Mouse (Mus musculus): ENCODE measurements around the gene Rnf145. TPM values are rescaled to one million over a fixed set of nuclear protein-coding genes. Genes with fewer than 3 reads are reported as not detected.

Gene Rnf145
- polyA plus RNA-seq, 1 experiment from 2014 or later: 127 TPM

DNA sequence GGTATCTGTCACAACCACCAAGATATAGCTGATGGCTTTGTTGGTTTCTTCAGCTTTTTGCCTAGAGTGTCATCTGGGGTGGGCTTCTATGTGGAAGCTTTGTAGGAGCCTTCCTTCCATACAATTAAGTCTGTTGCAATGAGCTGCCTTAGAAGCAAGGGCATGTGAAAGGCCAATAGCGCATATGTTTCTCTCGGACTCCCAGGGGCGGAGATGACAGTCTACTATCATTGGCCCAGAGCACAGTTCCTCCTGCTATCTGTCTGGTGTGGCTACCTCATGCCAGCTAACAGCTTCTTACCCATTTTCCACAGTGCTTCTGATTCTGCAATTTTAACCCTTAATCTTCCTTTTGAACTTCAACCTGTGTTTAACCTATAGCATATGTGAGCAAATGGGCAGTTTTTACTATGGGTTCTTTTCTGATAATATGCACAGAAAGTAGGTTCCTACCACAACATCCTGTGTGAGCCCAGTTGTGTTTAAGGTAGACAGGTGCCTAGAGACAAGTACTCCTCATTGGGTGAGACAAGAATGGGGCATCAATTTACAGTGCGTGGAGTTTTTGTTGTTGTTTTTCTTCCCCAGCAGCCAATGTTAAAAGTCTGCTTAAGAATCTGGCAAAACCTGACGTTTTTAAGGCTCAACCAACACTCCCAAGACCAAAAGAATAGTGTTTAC lies 24.0 kb upstream of the Rnf145 start:
- Histone ChIP-seq H3K27ac (no peak overlapping the region), H3K4me1 (replicated peaks) (no peaks in the 10 kb centered on the region), H3K4me2 (replicated peaks) (no peak overlapping the region), H3K9me3 (no peaks in the 10 kb centered on the region), H3K4me3 (replicated peaks) (no peak overlapping the region), H3K36me3 (no peaks in the 10 kb centered on the region), H3K9ac (replicated peaks) (no peak overlapping the region), H3K27me3 (no peaks in the 10 kb centered on the region)
- no peak for ATAC-seq
- WGBS: 85% methylated on average over 5 of the region's 5 CpGs

DNA sequence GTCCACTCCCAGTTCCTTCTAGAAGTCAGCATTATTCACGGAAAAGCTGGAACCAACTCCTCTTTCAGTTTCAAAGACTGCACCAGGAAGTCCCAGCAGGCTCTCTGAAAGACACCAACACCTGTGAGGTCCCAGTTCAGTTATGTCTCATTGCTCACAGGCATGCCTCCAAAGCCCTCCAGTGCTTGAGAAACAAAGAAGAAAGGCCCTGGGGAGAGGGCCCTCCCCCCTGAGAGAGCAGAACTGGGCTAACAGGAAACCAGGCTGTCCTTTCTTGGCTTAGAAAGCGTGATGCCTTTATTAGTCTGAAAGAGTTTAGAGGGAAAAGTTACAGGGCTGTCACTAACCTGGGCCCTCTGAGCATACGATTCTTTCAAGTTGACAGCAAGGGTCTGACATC lies 22.5 kb upstream of the Rnf145 start:
- no peaks in the 10 kb centered on the region for H3K9me3 ChIP-seq
- no peak overlapping the region for H3K4me2 ChIP-seq (replicated peaks)
- no peaks in the 10 kb centered on the region for H3K36me3 ChIP-seq
- WGBS: 45% methylated on average over 3 of the region's 3 CpGs
- no peaks in the 10 kb centered on the region for H3K4me1 ChIP-seq (replicated peaks)
- no peak overlapping the region for H3K9ac ChIP-seq (replicated peaks)
- H3K4me3 ChIP-seq (replicated peaks): no peak overlapping the region
- no peak for ATAC-seq
- H3K27me3 ChIP-seq: no peaks in the 10 kb centered on the region
- no peak overlapping the region for H3K27ac ChIP-seq

DNA sequence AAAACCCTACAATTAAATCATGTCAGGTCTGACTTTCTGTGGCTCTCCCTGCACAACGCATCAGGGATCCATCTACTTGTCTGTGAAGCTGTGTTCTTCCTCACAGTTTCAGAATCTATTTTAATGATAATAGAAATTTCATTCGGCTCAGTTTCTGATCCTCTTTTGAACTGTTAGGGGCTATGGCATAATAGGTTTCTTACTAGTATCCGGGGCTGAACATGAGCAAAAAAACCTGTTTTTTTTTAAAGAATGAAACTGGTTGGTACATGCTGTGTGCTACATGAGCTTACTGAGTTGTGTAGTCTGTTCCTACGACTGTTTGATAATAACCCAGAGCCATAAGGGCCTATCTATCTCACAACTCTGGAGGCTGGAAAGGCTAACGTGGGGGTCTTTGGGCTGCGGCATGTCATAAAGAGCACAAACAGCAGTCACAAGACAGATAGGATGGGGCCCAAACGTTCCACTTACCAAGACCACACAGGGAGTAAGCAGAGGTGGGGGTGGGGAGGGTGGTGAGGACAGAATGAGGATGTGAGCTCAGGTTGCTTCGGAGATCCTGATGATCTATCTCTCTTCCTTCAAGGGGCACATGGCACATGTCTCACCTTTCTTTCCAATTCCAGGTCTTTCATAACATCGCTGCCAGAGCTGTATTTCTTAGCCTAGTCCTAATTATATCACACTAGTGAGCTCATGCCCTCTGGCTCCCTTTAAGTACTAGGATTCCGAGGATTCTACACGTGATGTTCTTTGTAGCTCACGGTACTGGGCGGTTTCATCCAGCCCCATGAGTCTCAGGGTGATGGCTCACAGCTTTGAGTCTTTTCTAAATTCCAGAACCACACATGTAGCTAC lies 20.1 kb upstream of the Rnf145 start:
- Histone ChIP-seq H3K4me2 (replicated peaks) (no peak overlapping the region), H3K4me1 (replicated peaks) (no peaks in the 10 kb centered on the region), H3K36me3 (no peaks in the 10 kb centered on the region), H3K27me3 (no peaks in the 10 kb centered on the region), H3K9me3 (no peaks in the 10 kb centered on the region), H3K4me3 (replicated peaks) (no peak overlapping the region), H3K9ac (replicated peaks) (no peak overlapping the region), H3K27ac (no peak overlapping the region)
- no peak for ATAC-seq
- WGBS: 75% methylated on average over 13 of the region's 13 CpGs

DNA sequence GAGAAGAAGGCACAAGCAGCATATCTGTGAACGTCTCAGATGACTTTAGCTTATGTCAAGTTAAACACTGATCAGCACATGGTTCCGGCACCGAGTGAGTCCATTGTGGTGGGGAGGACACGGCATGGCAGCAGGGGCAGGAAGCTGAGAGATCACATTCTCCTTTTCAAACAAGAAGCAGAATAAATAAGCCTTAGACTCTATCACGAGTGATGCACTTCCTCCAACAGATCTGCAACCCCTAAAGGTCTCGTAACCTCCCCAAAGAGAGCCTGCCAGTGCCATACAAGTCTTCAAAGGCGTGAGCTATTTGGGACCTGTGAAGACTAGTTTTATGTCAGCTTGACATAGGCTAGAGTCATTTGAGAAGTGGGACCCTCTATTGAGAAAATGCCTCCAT lies 17.8 kb upstream of the Rnf145 start:
- H3K9ac ChIP-seq (replicated peaks): no peak overlapping the region
- no peaks in the 10 kb centered on the region for H3K4me1 ChIP-seq (replicated peaks)
- no peaks in the 10 kb centered on the region for H3K36me3 ChIP-seq
- 81% methylated on average over 7 of the region's 7 CpGs for WGBS
- H3K9me3 ChIP-seq: no peaks in the 10 kb centered on the region
- no peak for ATAC-seq
- H3K27ac ChIP-seq: no peak overlapping the region
- no peaks in the 10 kb centered on the region for H3K27me3 ChIP-seq
- H3K4me3 ChIP-seq (replicated peaks): no peak overlapping the region
- no peak overlapping the region for H3K4me2 ChIP-seq (replicated peaks)

DNA sequence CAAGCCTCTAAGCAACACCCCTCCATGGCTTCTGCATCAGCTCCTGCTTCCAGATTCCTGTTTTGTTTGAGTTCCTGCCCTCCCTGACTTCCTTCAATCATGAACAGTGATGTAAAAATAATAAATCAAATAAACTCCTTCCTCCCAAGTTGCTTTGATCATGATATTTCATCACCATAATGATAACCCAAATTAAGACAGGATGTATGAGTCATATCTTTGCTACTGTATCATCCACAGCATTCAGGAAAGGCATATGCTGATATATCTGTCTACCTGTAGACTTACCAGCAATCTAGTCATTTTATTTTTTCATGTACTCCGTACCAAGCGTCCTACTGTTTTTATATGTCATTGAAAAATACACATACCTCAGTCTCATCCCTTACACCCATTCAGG lies 17.3 kb upstream of the Rnf145 start:
- no peak overlapping the region for H3K9ac ChIP-seq (replicated peaks)
- no peaks in the 10 kb centered on the region for H3K9me3 ChIP-seq
- no peak overlapping the region for H3K27ac ChIP-seq
- H3K4me3 ChIP-seq (replicated peaks): no peak overlapping the region
- H3K36me3 ChIP-seq: no peaks in the 10 kb centered on the region
- no peaks in the 10 kb centered on the region for H3K27me3 ChIP-seq
- H3K4me2 ChIP-seq (replicated peaks): no peak overlapping the region
- WGBS: 96% methylated on average over 2 of the region's 2 CpGs
- no peak for ATAC-seq
- H3K4me1 ChIP-seq (replicated peaks): no peaks in the 10 kb centered on the region

DNA sequence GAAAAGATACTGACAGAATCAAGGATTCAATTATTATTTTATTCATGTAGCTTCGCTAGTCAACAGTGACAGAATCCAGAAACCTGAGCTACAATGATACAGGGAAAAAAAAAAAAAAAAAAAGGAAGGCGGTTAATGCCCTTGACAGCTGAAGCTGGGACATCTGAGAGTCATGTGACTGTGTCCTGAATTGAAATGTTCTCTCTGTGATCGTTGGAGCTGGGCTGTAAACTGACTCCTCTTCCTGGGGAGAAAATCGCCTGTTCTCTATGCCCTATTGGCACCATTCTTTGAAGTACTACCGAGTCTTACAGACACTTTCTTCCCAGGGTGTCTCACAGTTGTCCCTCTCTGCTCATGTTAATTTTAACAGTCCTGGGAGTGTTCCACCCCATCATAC lies 15.8 kb upstream of the Rnf145 start:
- H3K27ac ChIP-seq: no peak overlapping the region
- no peaks in the 10 kb centered on the region for H3K36me3 ChIP-seq
- H3K27me3 ChIP-seq: no peaks in the 10 kb centered on the region
- no peaks in the 10 kb centered on the region for H3K4me1 ChIP-seq (replicated peaks)
- no peak overlapping the region for H3K9ac ChIP-seq (replicated peaks)
- no peak overlapping the region for H3K4me2 ChIP-seq (replicated peaks)
- H3K4me3 ChIP-seq (replicated peaks): no peak overlapping the region
- no peak for ATAC-seq
- 42% methylated on average over 5 of the region's 5 CpGs for WGBS
- no peaks in the 10 kb centered on the region for H3K9me3 ChIP-seq

DNA sequence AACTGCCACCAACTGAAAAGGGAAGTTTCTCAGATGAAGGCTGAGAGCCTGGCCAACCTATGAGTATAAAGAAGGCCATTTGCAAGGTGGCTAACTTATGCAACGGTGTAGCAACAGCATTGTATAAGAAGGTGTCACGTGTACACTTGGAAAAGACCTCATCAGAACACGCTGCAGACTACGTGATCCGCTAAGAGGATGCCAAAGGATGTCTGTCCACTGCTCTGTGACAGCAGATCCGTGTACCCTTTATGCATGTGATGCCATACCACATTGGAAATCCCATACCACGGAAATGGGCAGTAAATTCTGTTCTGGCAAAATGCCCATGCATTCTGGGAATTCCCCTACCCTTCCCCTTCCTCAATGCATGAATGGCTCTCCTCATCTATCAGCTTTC lies 14.6 kb upstream of the Rnf145 start:
- Histone ChIP-seq H3K9ac (replicated peaks) (no peak overlapping the region), H3K9me3 (no peaks in the 10 kb centered on the region), H3K4me3 (replicated peaks) (no peak overlapping the region), H3K4me2 (replicated peaks) (no peak overlapping the region), H3K27ac (no peak overlapping the region), H3K4me1 (replicated peaks) (no peaks in the 10 kb centered on the region), H3K27me3 (no peaks in the 10 kb centered on the region), H3K36me3 (no peaks in the 10 kb centered on the region)
- 93% methylated on average over 7 of the region's 7 CpGs for WGBS
- ATAC-seq: no peak

DNA sequence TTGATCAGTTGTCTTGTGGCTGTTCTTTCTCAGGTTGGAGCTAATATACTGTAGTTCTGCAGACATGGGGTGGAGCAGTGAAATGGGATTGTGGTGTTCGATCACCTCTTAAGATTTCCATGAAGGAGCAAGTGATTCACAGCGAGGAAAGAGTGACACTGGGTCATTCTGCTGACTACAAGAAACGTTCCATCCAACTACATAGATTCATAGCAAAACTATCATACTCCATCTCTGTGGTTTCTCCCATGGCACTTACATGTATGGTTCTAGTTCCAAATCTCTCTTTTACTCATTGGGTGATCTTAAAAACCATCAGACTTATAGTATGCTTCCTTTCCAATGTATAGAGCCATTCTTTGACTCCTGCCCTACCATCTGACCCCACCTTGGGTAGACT lies 14.0 kb upstream of the Rnf145 start:
- Histone ChIP-seq H3K4me1 (replicated peaks) (no peaks in the 10 kb centered on the region), H3K36me3 (no peaks in the 10 kb centered on the region), H3K9ac (replicated peaks) (no peak overlapping the region), H3K4me3 (replicated peaks) (no peak overlapping the region), H3K27me3 (no peaks in the 10 kb centered on the region), H3K9me3 (no peaks in the 10 kb centered on the region), H3K27ac (no peak overlapping the region), H3K4me2 (replicated peaks) (no peak overlapping the region)
- ATAC-seq: no peak
- WGBS: 82% methylated on average over 3 of the region's 3 CpGs

DNA sequence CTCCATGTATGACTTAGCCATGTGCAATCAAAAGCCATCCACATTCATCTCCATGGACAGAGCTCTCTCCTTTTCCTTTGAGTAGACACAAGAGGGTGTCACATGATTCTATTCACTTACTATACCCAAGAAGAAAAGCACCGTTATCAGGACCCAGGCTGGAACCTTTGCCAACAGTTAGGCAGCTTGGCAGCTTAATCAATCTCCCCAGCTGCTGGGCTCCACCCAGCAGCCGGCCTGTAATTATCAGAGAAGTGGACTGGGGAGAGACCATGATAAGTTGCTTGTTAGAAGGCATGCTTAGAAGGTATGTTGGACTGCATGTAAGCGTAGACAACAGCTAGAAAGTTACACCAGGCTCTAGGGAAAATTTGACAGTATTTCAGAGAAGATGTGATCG lies 9.9 kb upstream of the Rnf145 start:
- no peak for ATAC-seq
- WGBS: 83% methylated on average over 4 of the region's 4 CpGs

DNA sequence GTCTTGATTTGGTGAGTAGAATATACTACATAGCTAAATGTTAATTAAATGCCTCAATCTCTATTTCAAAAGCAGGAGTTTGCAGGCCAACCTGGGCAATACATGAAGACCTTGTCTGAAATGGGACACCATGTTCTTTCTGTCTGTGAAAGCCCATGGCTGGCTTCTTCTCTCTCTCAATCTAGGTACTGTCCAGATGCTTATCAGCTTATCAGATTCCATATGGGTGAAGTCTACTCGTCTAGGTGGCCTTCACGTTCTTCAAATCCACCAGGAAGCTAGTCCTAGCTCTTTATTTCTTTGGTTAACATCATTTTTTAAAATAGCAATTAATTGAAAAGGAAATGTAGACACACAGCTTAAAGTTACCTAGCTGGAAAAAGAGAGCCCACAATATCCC lies 8.9 kb upstream of the Rnf145 start:
- no peaks in the 10 kb centered on the region for H3K4me1 ChIP-seq (replicated peaks)
- H3K27ac ChIP-seq: no peak overlapping the region
- no peaks in the 10 kb centered on the region for H3K36me3 ChIP-seq
- WGBS: 85% methylated on average over 2 of the region's 2 CpGs
- H3K27me3 ChIP-seq: no peaks in the 10 kb centered on the region
- no peak overlapping the region for H3K4me3 ChIP-seq (replicated peaks)
- no peak overlapping the region for H3K9ac ChIP-seq (replicated peaks)
- ATAC-seq: no peak
- H3K4me2 ChIP-seq (replicated peaks): no peak overlapping the region
- H3K9me3 ChIP-seq: no peaks in the 10 kb centered on the region

More for the DNA sequence above, 9.9 kb upstream of the Rnf145 start:
- no peaks in the 10 kb centered on the region for H3K4me1 ChIP-seq (replicated peaks)
- no peak overlapping the region for H3K9ac ChIP-seq (replicated peaks)
- H3K4me2 ChIP-seq (replicated peaks): no peak overlapping the region
- no peaks in the 10 kb centered on the region for H3K27me3 ChIP-seq
- no peaks in the 10 kb centered on the region for H3K9me3 ChIP-seq
- no peak overlapping the region for H3K27ac ChIP-seq
- H3K4me3 ChIP-seq (replicated peaks): no peak overlapping the region
- H3K36me3 ChIP-seq: no peaks in the 10 kb centered on the region

DNA sequence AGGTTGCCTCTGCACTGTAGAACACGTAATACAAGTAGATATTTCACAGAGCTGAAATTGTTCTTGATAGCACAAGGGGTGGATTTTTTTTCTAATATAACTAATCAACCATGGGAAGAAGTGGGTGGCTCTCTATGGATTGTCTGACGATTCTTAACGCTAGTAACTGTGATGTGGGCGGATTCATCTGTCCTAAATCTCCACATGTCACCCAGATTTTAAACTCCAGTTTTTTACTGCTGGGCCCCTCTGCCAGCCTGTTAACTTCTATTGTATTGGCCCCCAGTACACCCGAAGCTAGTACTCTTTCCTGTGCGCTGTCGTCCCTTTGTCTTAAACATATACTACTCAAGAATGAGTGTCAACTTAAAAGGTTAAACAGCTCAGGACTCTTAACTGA lies 8.4 kb upstream of the Rnf145 start:
- Histone ChIP-seq H3K9ac (replicated peaks) (no peak overlapping the region), H3K27ac (no peak overlapping the region), H3K4me3 (replicated peaks) (no peak overlapping the region), H3K9me3 (no peaks in the 10 kb centered on the region), H3K4me1 (replicated peaks) (no peaks in the 10 kb centered on the region), H3K4me2 (replicated peaks) (no peak overlapping the region), H3K36me3 (no peaks in the 10 kb centered on the region), H3K27me3 (no peaks in the 10 kb centered on the region)
- WGBS: 87% methylated on average over 7 of the region's 7 CpGs
- ATAC-seq: no peak

DNA sequence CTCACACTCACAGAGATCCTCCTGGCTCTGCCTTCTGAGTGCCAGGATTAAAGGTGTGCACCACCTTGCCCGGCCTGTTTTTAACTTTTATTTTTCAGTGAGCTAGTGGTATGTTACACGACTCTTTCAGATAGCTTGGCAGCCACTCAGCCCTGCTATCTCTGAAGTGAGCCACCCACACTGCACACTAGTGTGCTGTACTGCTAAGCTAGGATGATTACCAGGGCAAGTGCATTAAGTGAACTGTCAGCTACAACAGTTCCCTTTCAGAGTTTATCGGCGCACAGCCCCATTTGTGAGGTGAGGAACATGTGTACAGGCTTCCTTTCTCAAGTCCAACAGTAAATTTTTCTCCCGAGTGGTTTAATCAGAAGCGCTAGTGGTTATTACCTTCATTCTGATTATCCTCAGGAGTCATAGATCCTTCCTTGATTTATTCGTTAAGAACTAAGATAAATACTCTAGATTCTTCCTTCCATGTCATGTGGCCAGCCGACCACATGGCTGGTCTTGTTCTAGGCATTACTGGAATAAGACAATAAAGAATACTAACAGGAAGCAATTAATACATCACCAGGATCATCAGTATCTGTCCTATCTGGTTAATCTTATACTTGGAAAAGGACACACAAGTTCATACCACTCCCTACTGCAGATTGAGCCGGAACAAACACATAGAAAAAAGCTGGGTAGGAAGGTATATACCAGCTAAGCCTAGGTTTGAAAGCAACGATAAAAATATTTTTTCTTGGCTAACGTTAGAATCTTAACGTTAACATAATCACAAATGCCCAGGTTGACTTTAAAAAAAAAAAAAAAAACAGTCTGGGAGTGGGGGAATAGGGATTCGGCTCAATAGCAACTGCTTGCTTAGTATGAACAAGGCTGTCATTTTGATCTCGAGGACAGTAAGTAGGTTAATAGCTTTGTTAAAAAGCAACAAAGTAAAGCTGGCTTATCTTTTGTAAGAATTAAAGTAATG lies 6.4 kb upstream of the Rnf145 start:
- H3K4me3 ChIP-seq (replicated peaks): no peak overlapping the region
- H3K4me1 ChIP-seq (replicated peaks): no peaks in the 10 kb centered on the region
- no peak for ATAC-seq
- H3K4me2 ChIP-seq (replicated peaks): no peak overlapping the region
- H3K27me3 ChIP-seq: no peaks in the 10 kb centered on the region
- WGBS: 82% methylated on average over 14 of the region's 14 CpGs
- H3K9me3 ChIP-seq: no peaks in the 10 kb centered on the region
- H3K36me3 ChIP-seq: no peaks in the 10 kb centered on the region
- no peak overlapping the region for H3K27ac ChIP-seq
- no peak overlapping the region for H3K9ac ChIP-seq (replicated peaks)
